Mouse (Mus musculus): ENCODE data around the gene Gpd1. TPM values are rescaled to one million over a fixed set of nuclear protein-coding genes. Genes with fewer than 3 reads are reported as not detected.

The Gpd1 gene
- total and polyA plus RNA-seq, 3 experiments, result 0.24 to 0.56 (median 0.25) TPM

DNA sequence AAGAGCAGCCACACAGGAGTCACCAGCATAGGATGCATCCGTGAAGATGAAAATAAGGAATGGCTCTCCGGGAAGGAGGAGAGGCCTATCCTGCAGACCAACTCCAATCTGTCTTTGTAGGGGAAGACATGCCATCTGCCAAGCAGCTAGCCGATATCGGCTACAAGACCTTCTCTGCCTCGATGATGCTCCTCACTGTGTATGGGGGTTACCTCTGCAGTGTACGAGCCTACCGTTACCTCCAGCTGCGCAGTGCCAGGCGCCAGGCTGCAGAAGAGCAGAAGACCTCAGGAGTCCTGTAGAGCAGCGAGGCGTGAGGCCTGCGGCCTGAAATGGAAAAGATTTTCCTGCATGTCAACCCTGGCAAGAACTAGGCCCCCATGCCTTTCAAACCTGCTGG is 10.2 kb downstream of the Gpd1 start:
- TF ChIP-seq POLR2A (IDR thresholded peaks at IDR 0.05; ENCODE audit: low read depth, low read length), result no peak
- no peak for TF ChIP-seq IRF4 (IDR thresholded peaks at IDR 0.05; ENCODE audit: low read depth, low read length)
- no peak for TF ChIP-seq MXI1 (IDR thresholded peaks at IDR 0.05; ENCODE audit: low read depth, low read length)
- no peak for TF ChIP-seq JUN (IDR thresholded peaks at IDR 0.05; ENCODE audit: insufficient read depth, low read depth, low read length)
- TF ChIP-seq ELF1 (IDR thresholded peaks at IDR 0.05; ENCODE audit: low read depth, low read length), result no peak
- TF ChIP-seq MAFK (IDR thresholded peaks at IDR 0.05; ENCODE audit: insufficient replicate concordance, low read length), result no peak
- TF ChIP-seq MYC (IDR thresholded peaks at IDR 0.05; ENCODE audit: low read depth, low read length), result no peak
- no peak for TF ChIP-seq UBTF (IDR thresholded peaks at IDR 0.05; ENCODE audit: low read depth, low read length)
- TF ChIP-seq MAZ (IDR thresholded peaks at IDR 0.05; ENCODE audit: low read depth, low read length), result no peak
- no peak for TF ChIP-seq HCFC1 (IDR thresholded peaks at IDR 0.05; ENCODE audit: low read depth, low read length)
- Histone ChIP-seq H3K4me3 (replicated peaks in 1 of 3; ENCODE audit: low read depth in 2 of 3, low read length in 2 of 3, poor library complexity in 1 of 3) (no peak overlapping the region), H3K27me3 (replicated peaks) (no peaks in the 10 kb centered on the region), H3K9ac (ENCODE audit: insufficient read depth, low read depth) (no peak overlapping the region), H3K4me2 (ENCODE audit: insufficient read depth, low read depth, poor library complexity, severe bottlenecking) (no peak overlapping the region), H3K9me3 (replicated peaks; ENCODE audit: low read length) (peaks cover 4% of the 10 kb centered on the region), H3K79me2 (replicated peaks; ENCODE audit: control insufficient read depth, extremely low read depth, insufficient read depth, poor library complexity, severe bottlenecking) (peaks cover 11% of the 10 kb centered on the region; the same call in 1 of the 2 replicates), H3K4me1 (ENCODE audit: control insufficient read depth in 1 of 2, insufficient read depth in 2 of 2) (peaks cover 4 to 23% of the 10 kb centered on the region in 2 experiments; a peak in 2 of 4 replicates), H3K27ac (ENCODE audit: insufficient read depth, low read depth) (no peak overlapping the region), H3K36me3 (replicated peaks in 1 of 2; ENCODE audit: control insufficient read depth in 1 of 2, insufficient read depth in 1 of 2, low read length in 1 of 2) (peaks cover 16 to 56% of the 10 kb centered on the region in 2 experiments)
- dilution Hi-C loops (cut with MboI; ENCODE audit: extremely low pct_ligation_motif_present, extremely low pct_unique_long_range_greater_than_20kb, low sequenced_read_pairs), result no loop called here
- DNase-seq (ENCODE audit: extremely low read depth), result no peak
- in situ Hi-C loops (cut with MboI; ENCODE audit: low pct_ligation_motif_present, low pct_unique_long_range_greater_than_20kb, low sequenced_read_pairs), result loop anchor here (5.0 kb wide), 2 partner anchors 45 to 180 kb away; partner anchors contain the start of gene Cers5

DNA sequence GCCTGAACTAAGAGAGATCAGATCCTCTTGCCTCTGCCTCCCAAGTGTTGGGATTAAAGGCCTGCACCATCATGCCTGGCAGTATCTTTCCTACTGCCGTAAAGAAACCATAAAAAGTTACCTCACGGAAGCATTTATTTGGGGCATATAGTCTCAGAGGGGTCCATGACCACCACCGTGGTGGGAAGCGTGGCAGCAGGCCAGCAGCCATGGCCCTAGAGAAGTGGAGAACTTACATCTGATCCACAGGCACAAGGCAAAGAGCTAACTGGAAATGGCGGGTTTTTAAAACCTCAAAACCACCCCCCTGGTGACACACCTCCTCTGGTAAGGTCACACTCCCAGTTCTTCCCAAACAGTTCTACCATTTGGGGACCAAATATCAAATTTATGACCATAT is 10.9 kb downstream of the Gpd1 start:
- H3K4me2 ChIP-seq (ENCODE audit: insufficient read depth, low read depth, poor library complexity, severe bottlenecking), result no peak overlapping the region
- no peak for DNase-seq (ENCODE audit: extremely low read depth)
- H3K36me3 ChIP-seq (replicated peaks in 1 of 2; ENCODE audit: control insufficient read depth in 1 of 2, insufficient read depth in 1 of 2, low read length in 1 of 2), result peaks cover 16 to 56% of the 10 kb centered on the region in 2 experiments
- no peak overlapping the region for H3K9ac ChIP-seq (ENCODE audit: insufficient read depth, low read depth)
- peaks cover 4 to 23% of the 10 kb centered on the region in 2 experiments; a peak in 2 of 4 replicates for H3K4me1 ChIP-seq (ENCODE audit: control insufficient read depth in 1 of 2, insufficient read depth in 2 of 2)
- in situ Hi-C loops (cut with MboI; ENCODE audit: low pct_ligation_motif_present, low pct_unique_long_range_greater_than_20kb, low sequenced_read_pairs), result loop anchor here (5.0 kb wide), 2 partner anchors 44 to 179 kb away; partner anchors contain the start of gene Cers5
- peaks cover 4% of the 10 kb centered on the region for H3K9me3 ChIP-seq (replicated peaks; ENCODE audit: low read length)
- TF ChIP-seq MXI1 (IDR thresholded peaks at IDR 0.05; ENCODE audit: low read depth, low read length) (no peak), MYC (IDR thresholded peaks at IDR 0.05; ENCODE audit: low read depth, low read length) (no peak), KAT2A (IDR thresholded peaks at IDR 0.05; ENCODE audit: insufficient replicate concordance, low read length) (no peak), TBP (conservative IDR thresholded peaks at IDR 0.05; ENCODE audit: low read depth, low read length) (no peak), ZMIZ1 (IDR thresholded peaks at IDR 0.05; ENCODE audit: low read depth, low read length) (no peak), JUND (conservative IDR thresholded peaks at IDR 0.05; ENCODE audit: low read depth, low read length) (no peak), HCFC1 (IDR thresholded peaks at IDR 0.05; ENCODE audit: low read depth, low read length) (no peak), E2F4 (IDR thresholded peaks at IDR 0.05; ENCODE audit: insufficient replicate concordance, low read depth, low read length) (no peak), NELFE (IDR thresholded peaks at IDR 0.05; ENCODE audit: low read depth, low read length) (no peak)
- dilution Hi-C loops (cut with MboI; ENCODE audit: extremely low pct_ligation_motif_present, extremely low pct_unique_long_range_greater_than_20kb, low sequenced_read_pairs), result no loop called here
- no peak overlapping the region for H3K27ac ChIP-seq (ENCODE audit: insufficient read depth, low read depth)
- H3K79me2 ChIP-seq (replicated peaks; ENCODE audit: control insufficient read depth, extremely low read depth, insufficient read depth, poor library complexity, severe bottlenecking), result peaks cover 11% of the 10 kb centered on the region; the same call in 1 of the 2 replicates
- no peak overlapping the region for H3K4me3 ChIP-seq (replicated peaks in 1 of 3; ENCODE audit: low read depth in 2 of 3, low read length in 2 of 3, poor library complexity in 1 of 3)
- H3K27me3 ChIP-seq (replicated peaks), result no peaks in the 10 kb centered on the region
